Mouse (Mus musculus): ENCODE data around the gene Gm10447. TPM values are rescaled to one million over a fixed set of nuclear protein-coding genes. Genes with fewer than 3 reads are reported as not detected.
A peak's percentile ranks its signal among the peaks of the same experiment; 100 is the strongest.

Gm10447 gene
- polyA plus RNA-seq, 1 experiment from 2014 or later, result 0.07 TPM

DNA sequence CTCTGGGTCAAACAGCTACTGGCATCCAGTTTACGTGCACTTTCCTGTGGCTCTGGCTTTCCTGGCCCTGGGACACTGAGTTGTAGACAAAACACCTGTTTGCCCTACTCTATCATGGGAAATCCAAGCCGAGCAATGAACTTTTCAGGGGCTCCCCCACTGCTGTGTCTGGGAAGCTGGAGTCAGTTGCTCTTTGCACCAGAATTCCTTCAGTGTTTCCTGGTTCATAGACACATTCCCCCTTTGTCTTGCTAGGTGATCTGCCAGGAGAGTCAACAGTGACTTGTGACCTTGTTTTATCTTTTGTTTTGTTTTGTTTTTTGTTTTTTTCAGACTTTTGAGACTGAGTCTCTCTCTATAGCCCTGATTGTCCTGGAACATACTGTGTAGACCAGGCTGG lies 5.5 kb downstream of the Gm10447 start:
- peak overlapping the region; percentile 77 for H3K27ac ChIP-seq (ENCODE audit: low read length)
- WGBS, result 32% methylated on average over 2 of the region's 2 CpGs
- peak; percentile 65 for ATAC-seq
- no peaks in the 10 kb centered on the region for H3K36me3 ChIP-seq (ENCODE audit: control insufficient read depth, insufficient read depth, low read length)
- no peak overlapping the region for H3K4me2 ChIP-seq (ENCODE audit: low read depth, low read length)
- H3K4me1 ChIP-seq (ENCODE audit: control insufficient read depth, insufficient read depth, low read length), result peaks cover 14% of the 10 kb centered on the region
- no peaks in the 10 kb centered on the region for H3K9me3 ChIP-seq (ENCODE audit: control insufficient read depth, low read length)
- no peak overlapping the region for H3K4me3 ChIP-seq (ENCODE audit: low read length)
- no peak overlapping the region for H3K9ac ChIP-seq (ENCODE audit: low read depth, low read length)
- H3K27me3 ChIP-seq (replicated peaks; ENCODE audit: control insufficient read depth, insufficient read depth, low read length), result no peaks in the 10 kb centered on the region

DNA sequence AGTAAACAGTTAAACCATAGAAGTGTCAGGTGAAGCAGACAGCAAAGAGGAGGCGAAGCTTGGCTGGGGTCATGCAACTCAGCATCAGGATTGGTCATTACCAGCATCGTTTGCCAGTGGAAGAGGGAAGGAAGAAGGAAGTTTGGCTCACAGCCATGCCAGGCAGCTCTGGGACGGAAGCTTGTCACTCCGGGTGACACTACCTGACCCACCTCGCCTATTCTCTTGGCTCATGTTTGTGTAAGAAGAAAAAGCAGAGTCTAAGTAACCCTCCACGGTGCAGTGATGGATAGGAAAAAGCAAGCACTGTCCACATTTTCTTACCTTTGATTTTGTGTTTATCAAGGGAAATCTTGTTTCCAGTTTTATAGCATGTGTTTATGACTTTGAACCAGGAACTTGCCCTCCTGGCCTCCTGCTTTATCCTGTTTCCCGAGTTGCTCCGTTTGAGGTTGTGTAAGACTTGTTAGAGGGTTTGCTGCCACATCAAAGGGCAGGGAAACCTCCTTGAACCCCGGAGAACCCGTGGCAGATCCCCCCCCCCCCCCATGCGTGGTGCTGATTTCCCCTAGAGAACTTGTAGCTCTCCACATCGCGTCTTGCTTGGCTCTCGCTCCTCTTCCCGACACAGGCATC lies 6.7 kb downstream of the Gm10447 start:
- Histone ChIP-seq H3K9ac (ENCODE audit: low read depth, low read length) (no peak overlapping the region), H3K4me3 (ENCODE audit: low read length) (no peak overlapping the region), H3K9me3 (ENCODE audit: control insufficient read depth, low read length) (no peaks in the 10 kb centered on the region), H3K27ac (ENCODE audit: low read length) (peak overlapping the region; percentile 77), H3K4me1 (ENCODE audit: control insufficient read depth, insufficient read depth, low read length) (peaks cover 14% of the 10 kb centered on the region), H3K4me2 (ENCODE audit: low read depth, low read length) (peak overlapping the region; percentile 30; the same call in 1 of the 2 replicates), H3K36me3 (ENCODE audit: control insufficient read depth, insufficient read depth, low read length) (no peaks in the 10 kb centered on the region), H3K27me3 (replicated peaks; ENCODE audit: control insufficient read depth, insufficient read depth, low read length) (no peaks in the 10 kb centered on the region)
- peak; percentile 82 for ATAC-seq
- 30% methylated on average over 15 of the region's 15 CpGs for WGBS

DNA sequence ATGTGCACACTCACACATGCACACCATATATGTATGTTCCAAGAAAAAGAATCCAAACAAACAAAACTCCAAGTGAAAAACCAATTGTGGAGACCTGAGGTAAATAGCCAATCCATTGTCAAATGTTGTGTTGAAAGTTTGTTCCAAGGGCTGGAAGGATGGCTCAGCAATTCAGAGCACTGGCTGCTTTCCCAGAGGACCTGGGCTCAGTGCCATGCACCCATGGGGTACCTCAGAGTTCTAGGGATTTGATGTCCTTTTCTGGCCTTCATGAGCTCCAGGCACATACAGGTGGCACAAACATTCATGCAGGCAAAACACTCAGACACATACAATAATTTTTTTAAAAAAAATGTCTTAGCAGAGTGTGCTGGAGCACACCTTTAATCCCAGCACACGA lies 8.4 kb downstream of the Gm10447 start:
- no peak overlapping the region for H3K27ac ChIP-seq (ENCODE audit: low read length)
- H3K27me3 ChIP-seq (replicated peaks; ENCODE audit: control insufficient read depth, insufficient read depth, low read length), result no peaks in the 10 kb centered on the region
- no peak for ATAC-seq
- peaks cover 14% of the 10 kb centered on the region for H3K4me1 ChIP-seq (ENCODE audit: control insufficient read depth, insufficient read depth, low read length)
- H3K9me3 ChIP-seq (ENCODE audit: control insufficient read depth, low read length), result no peaks in the 10 kb centered on the region
- 75% methylated on average over 1 of the region's 1 CpGs for WGBS
- H3K9ac ChIP-seq (ENCODE audit: low read depth, low read length), result no peak overlapping the region
- H3K36me3 ChIP-seq (ENCODE audit: control insufficient read depth, insufficient read depth, low read length), result no peaks in the 10 kb centered on the region
- H3K4me3 ChIP-seq (ENCODE audit: low read length), result no peak overlapping the region
- H3K4me2 ChIP-seq (ENCODE audit: low read depth, low read length), result no peak overlapping the region

DNA sequence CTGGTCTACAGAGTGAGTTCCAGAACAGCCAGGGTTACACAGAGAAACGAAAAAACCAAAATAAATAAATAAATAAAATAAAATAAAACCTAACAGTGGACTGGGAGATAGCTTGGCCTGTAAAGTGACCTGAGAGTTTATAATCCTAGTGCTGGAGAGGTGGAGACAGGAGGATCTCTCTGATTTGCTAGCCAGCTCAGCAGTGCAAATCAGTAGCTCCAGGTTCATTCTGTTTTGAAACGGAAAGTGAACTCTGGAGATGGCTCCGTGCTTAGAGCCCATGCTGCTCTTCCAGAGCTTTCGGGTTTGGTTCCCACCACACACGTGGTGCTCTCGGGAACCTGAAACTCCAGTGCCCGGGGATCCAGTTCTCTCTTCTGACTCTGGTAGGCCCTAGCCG lies 8.9 kb downstream of the Gm10447 start:
- Histone ChIP-seq H3K4me1 (ENCODE audit: control insufficient read depth, insufficient read depth, low read length) (peaks cover 14% of the 10 kb centered on the region), H3K4me2 (ENCODE audit: low read depth, low read length) (no peak overlapping the region), H3K9me3 (ENCODE audit: control insufficient read depth, low read length) (no peaks in the 10 kb centered on the region), H3K9ac (ENCODE audit: low read depth, low read length) (no peak overlapping the region), H3K36me3 (ENCODE audit: control insufficient read depth, insufficient read depth, low read length) (no peaks in the 10 kb centered on the region), H3K27ac (ENCODE audit: low read length) (no peak overlapping the region), H3K4me3 (ENCODE audit: low read length) (no peak overlapping the region), H3K27me3 (replicated peaks; ENCODE audit: control insufficient read depth, insufficient read depth, low read length) (no peaks in the 10 kb centered on the region)
- 87% methylated on average over 8 of the region's 8 CpGs for WGBS
- ATAC-seq, result no peak

DNA sequence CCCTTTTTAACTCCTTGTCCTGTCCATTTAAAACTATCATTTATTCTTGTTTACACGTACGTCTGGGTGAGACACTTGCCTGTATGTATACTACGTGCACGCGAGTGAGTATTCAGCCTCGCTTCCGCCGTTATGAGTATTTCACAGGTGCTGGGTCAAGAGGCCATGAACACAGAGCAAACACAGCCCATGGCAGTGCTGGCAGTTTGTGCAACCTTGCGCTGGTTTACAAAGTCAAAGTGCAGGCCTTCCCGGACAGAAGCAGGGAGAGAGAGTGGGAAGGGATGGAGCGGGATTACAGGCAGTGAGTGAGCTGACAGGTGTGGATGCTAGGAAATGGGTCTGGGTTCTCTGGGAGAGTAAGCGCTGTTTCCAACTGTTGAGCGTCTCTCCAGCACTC lies 10.7 kb downstream of the Gm10447 start:
- ATAC-seq, result no peak
- no peak overlapping the region for H3K27ac ChIP-seq (ENCODE audit: low read length)
- WGBS, result 77% methylated on average over 13 of the region's 13 CpGs

DNA sequence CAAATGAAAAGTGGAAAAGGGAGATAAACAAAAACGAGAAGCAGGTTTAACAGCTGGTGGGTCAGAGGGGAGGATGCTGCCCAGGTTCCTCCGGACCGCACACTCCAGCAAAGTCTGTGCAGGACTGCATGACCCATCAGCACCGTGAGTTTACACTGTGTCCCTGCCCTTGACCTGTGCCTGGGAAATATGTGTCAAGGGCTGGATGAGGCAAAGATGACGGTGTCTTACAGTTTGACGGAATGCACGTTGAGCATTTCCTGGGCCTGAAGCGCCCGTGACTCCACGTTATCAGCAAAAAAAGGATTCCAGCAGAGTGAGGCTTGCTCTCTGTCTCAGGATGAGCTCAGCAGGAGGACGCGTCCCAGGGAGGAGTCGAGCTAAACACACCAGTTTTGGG lies 11.3 kb downstream of the Gm10447 start:
- H3K27ac ChIP-seq (ENCODE audit: low read length), result no peak overlapping the region
- 65% methylated on average over 13 of the region's 13 CpGs for WGBS
- ATAC-seq, result no peak

More for the DNA sequence above, 10.7 kb downstream of the Gm10447 start:
- H3K4me3 ChIP-seq (ENCODE audit: low read length), result no peak overlapping the region
- no peak overlapping the region for H3K4me2 ChIP-seq (ENCODE audit: low read depth, low read length)
- no peak overlapping the region for H3K9ac ChIP-seq (ENCODE audit: low read depth, low read length)
- no peaks in the 10 kb centered on the region for H3K27me3 ChIP-seq (replicated peaks; ENCODE audit: control insufficient read depth, insufficient read depth, low read length)
- peaks cover 17% of the 10 kb centered on the region for H3K4me1 ChIP-seq (ENCODE audit: control insufficient read depth, insufficient read depth, low read length)
- no peaks in the 10 kb centered on the region for H3K9me3 ChIP-seq (ENCODE audit: control insufficient read depth, low read length)
- H3K36me3 ChIP-seq (ENCODE audit: control insufficient read depth, insufficient read depth, low read length), result no peaks in the 10 kb centered on the region

DNA sequence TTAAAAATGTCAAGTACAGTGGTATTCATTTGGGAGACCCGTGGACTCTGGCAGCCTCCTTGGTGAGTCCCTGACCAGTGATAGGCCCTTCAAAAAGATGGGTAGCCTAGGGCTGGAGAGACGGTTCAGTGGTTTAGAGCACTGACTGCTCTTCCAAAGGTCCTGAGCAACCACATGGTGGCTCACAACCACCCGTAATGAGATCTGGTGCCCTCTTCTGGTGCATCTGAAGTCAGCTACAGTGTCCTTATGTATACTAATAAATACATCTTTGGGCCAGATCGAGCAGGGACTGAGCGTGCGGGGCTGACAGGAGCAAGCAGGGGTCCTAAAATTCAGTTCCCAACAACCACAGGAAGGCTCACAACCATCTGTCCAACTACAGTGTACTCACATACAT lies 13.0 kb downstream of the Gm10447 start:
- no peak overlapping the region for H3K27ac ChIP-seq (ENCODE audit: low read length)
- no peak overlapping the region for H3K9ac ChIP-seq (ENCODE audit: low read depth, low read length)
- H3K36me3 ChIP-seq (ENCODE audit: control insufficient read depth, insufficient read depth, low read length), result no peaks in the 10 kb centered on the region
- peak; percentile 45; the same call in 1 of the 2 replicates for ATAC-seq
- 0 out of 2 replicates have a peak, but pooled peaks cover 4% of the 10 kb centered on the region for H3K4me1 ChIP-seq (ENCODE audit: control insufficient read depth, insufficient read depth, low read length)
- WGBS, result 25% methylated on average over 6 of the region's 6 CpGs
- no peak overlapping the region for H3K4me2 ChIP-seq (ENCODE audit: low read depth, low read length)
- no peak overlapping the region for H3K4me3 ChIP-seq (ENCODE audit: low read length)
- no peaks in the 10 kb centered on the region for H3K27me3 ChIP-seq (replicated peaks; ENCODE audit: control insufficient read depth, insufficient read depth, low read length)
- H3K9me3 ChIP-seq (ENCODE audit: control insufficient read depth, low read length), result no peaks in the 10 kb centered on the region

More for the DNA sequence above, 11.3 kb downstream of the Gm10447 start:
- H3K9me3 ChIP-seq (ENCODE audit: control insufficient read depth, low read length), result no peaks in the 10 kb centered on the region
- H3K27me3 ChIP-seq (replicated peaks; ENCODE audit: control insufficient read depth, insufficient read depth, low read length), result no peaks in the 10 kb centered on the region
- no peaks in the 10 kb centered on the region for H3K36me3 ChIP-seq (ENCODE audit: control insufficient read depth, insufficient read depth, low read length)
- no peak overlapping the region for H3K9ac ChIP-seq (ENCODE audit: low read depth, low read length)
- H3K4me1 ChIP-seq (ENCODE audit: control insufficient read depth, insufficient read depth, low read length), result peaks cover 11% of the 10 kb centered on the region
- no peak overlapping the region for H3K4me3 ChIP-seq (ENCODE audit: low read length)
- H3K4me2 ChIP-seq (ENCODE audit: low read depth, low read length), result no peak overlapping the region

DNA sequence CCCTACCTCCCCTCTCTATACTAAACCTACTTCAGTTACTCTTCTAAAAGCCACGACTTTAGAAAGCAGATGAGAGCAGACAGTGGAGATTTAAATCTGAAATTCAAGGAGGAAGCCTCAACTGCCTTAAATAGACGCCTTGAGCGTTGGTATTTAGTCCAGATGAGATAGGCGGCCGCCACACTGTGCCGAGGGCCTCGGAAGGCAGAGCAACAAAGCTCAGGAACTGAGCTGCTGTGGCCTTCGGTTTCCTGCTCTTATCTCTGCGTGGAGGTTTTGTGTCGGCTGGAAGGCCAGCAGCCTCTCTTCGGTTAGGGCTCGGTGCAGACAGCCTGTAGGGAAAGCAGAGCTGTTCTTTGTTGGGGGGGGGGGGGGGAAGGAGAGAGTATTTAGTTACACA lies 15.0 kb downstream of the Gm10447 start:
- 38% methylated on average over 12 of the region's 12 CpGs for WGBS
- H3K4me2 ChIP-seq (ENCODE audit: low read depth, low read length), result no peak overlapping the region
- no peaks in the 10 kb centered on the region for H3K9me3 ChIP-seq (ENCODE audit: control insufficient read depth, low read length)
- H3K4me1 ChIP-seq (ENCODE audit: control insufficient read depth, insufficient read depth, low read length), result 0 out of 2 replicates have a peak, but pooled peaks cover 4% of the 10 kb centered on the region
- no peak overlapping the region for H3K4me3 ChIP-seq (ENCODE audit: low read length)
- H3K9ac ChIP-seq (ENCODE audit: low read depth, low read length), result peak overlapping the region; percentile 21; the same call in 1 of the 2 replicates
- H3K27ac ChIP-seq (ENCODE audit: low read length), result 0 out of 2 replicates have a peak overlapping the region, but pooled peaks have one; percentile 11
- no peaks in the 10 kb centered on the region for H3K27me3 ChIP-seq (replicated peaks; ENCODE audit: control insufficient read depth, insufficient read depth, low read length)
- ATAC-seq, result 0 out of 2 replicates have a peak, but pooled peaks have one; percentile 26
- H3K36me3 ChIP-seq (ENCODE audit: control insufficient read depth, insufficient read depth, low read length), result no peaks in the 10 kb centered on the region

DNA sequence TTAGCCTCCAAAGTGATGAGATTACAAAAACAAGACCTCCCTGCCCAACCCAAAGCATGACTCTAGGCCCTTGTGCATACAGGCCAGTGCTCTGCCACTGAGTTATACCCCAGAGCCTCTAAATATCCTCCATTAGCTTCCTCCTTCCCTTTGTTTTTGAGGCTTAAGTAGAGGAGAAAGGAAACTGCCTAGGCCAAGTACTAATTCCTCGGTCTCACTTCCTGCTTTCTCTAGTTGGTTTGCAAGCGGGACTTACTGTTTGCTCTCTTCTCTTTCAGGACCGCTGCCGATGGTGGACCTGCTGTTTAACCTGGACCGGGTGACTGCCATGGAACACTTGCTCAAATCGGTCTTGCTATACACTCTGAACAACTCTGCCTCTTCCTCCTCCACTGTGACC lies 20.6 kb downstream of the Gm10447 start:
- no peak overlapping the region; the same call in 1 of the 2 replicates for H3K27ac ChIP-seq (ENCODE audit: low read length)
- no peak for ATAC-seq
- H3K4me2 ChIP-seq (ENCODE audit: low read depth, low read length), result no peak overlapping the region
- H3K4me1 ChIP-seq (ENCODE audit: control insufficient read depth, insufficient read depth, low read length), result peaks cover 2% of the 10 kb centered on the region; the same call in 1 of the 2 replicates
- H3K27me3 ChIP-seq (replicated peaks; ENCODE audit: control insufficient read depth, insufficient read depth, low read length), result no peaks in the 10 kb centered on the region
- H3K36me3 ChIP-seq (ENCODE audit: control insufficient read depth, insufficient read depth, low read length), result no peaks in the 10 kb centered on the region
- no peaks in the 10 kb centered on the region for H3K9me3 ChIP-seq (ENCODE audit: control insufficient read depth, low read length)
- no peak overlapping the region for H3K9ac ChIP-seq (ENCODE audit: low read depth, low read length)
- 85% methylated on average over 6 of the region's 6 CpGs for WGBS
- H3K4me3 ChIP-seq (ENCODE audit: low read length), result no peak overlapping the region

Measured in intestine, embryonic 16.5 days (tissue).